Mouse (Mus musculus) heart, postnatal 0 days (tissue): Measurements from ENCODE around the gene Arhgef11. TPM values are rescaled to one million over a fixed set of nuclear protein-coding genes. Genes with fewer than 3 reads are reported as not detected.
A peak's percentile ranks its signal among the peaks of the same experiment; 100 is the strongest.

ENCODE experiments used
- ATAC-seq: fragments of 200-750 bp; cut with Nextera tagmentation; 2 replicates; pipeline ENCODE4 v1.8.0; 2017; ENCODE audit warnings: low read depth, moderate number of reproducible peaks, moderate library complexity; ENCODE audit not compliant: insufficient read depth
- DNase-seq: peaks from one replicate; pipeline ENCODE4 v3.0.0-alpha.2; 2016; ENCODE audit warnings: low spot score
- H3K27ac ChIP-seq: fragments of 300-500 bp; sonication (generic); 2 replicates; pipeline ENCODE4 v1.5.1; 2014; ENCODE audit warnings: low read depth, mild to moderate bottlenecking
- H3K27me3 ChIP-seq: fragments of 300-500 bp; sonication (generic); 2 replicates; pipeline ENCODE4 v1.6.1; 2014; ENCODE audit warnings: low read length, mixed read lengths; ENCODE audit not compliant: control insufficient read depth, insufficient read depth
- H3K36me3 ChIP-seq: fragments of 300-500 bp; sonication (generic); replicated peaks from 2 replicates; pipeline ENCODE4 v1.6.1; 2014; ENCODE audit warnings: low read length, mixed read lengths; ENCODE audit not compliant: control insufficient read depth, insufficient read depth
- H3K4me1 ChIP-seq: fragments of 300-500 bp; sonication (generic); 2 replicates; pipeline ENCODE4 v1.6.1; 2014; ENCODE audit warnings: antibody characterized with exemption; ENCODE audit not compliant: control insufficient read depth, insufficient read depth
- H3K4me2 ChIP-seq: fragments of 300-500 bp; sonication (generic); 2 replicates; pipeline ENCODE4 v1.6.1; 2014; ENCODE audit warnings: low read depth, mild to moderate bottlenecking, low read length, moderate library complexity
- H3K4me3 ChIP-seq: fragments of 300-500 bp; sonication (generic); 2 replicates; pipeline ENCODE4 v1.5.1; 2014; ENCODE audit warnings: low read depth, low read length
- H3K9ac ChIP-seq: fragments of 300-500 bp; sonication (generic); replicated peaks from 2 replicates; pipeline ENCODE4 v1.6.1; 2014; ENCODE audit warnings: low read depth, low read length, mixed read lengths
- H3K9me3 ChIP-seq: fragments of 300-500 bp; sonication (generic); replicated peaks from 2 replicates; pipeline ENCODE4 v1.6.1; 2016; ENCODE audit warnings: low read length; ENCODE audit not compliant: control insufficient read depth
- CTCF ChIP-seq: IDR thresholded peaks from 2 replicates; pipeline ENCODE4 v1.5.1; 2016; ENCODE audit warnings: antibody characterized with exemption, control low read depth, low read depth
- EP300 ChIP-seq: IDR thresholded peaks from 2 replicates; pipeline ENCODE4 v1.6.1; 2016; ENCODE audit warnings: antibody characterized with exemption, low read depth
- WGBS: fragments of 180-500 bp; shearing (Covaris S2); extraction: QIAGEN DNeasy Blood & Tissue Kit; methylation state at CpG from one replicate; pipeline ENCODE4 v1.1.7; 2014; 5-methylcytosine and 5-hydroxymethylcytosine counted together
- polyA plus RNA-seq: library from polyadenylated mRNA; unstranded; fragments of >200 nt; fragmentation: Nextera tagmentation; extraction: Ambion mirVana; gene quantifications from 2 replicates; pipeline ENCODE4 v1.2.1, GENCODE M21; 2015
- total RNA-seq: library from RNA; depleted of rRNA; stranded (reverse); fragments of >200 nt; gene quantifications from 2 replicates; pipeline ENCODE4 v1.2.3, GENCODE M21; 2014; ENCODE audit warnings: low replicate concordance

The Arhgef11 gene
- total and polyA plus RNA-seq, 2 experiments from 2014 or later, result 5.3 to 29.9 TPM

- 75% methylated on average over 3 of the region's 3 CpGs for WGBS
- DNase-seq (no peak), ATAC-seq (no peak)
- peak overlapping the region; percentile 57 for H3K4me2 ChIP-seq
- peak overlapping the region; percentile 87 for H3K27ac ChIP-seq
- H3K36me3 ChIP-seq, result no peaks in the 10 kb centered on the region
- no peak overlapping the region for H3K9ac ChIP-seq
- H3K27me3 ChIP-seq, result peaks cover 16% of the 10 kb centered on the region; the same call in 1 of the 2 replicates
- TF ChIP-seq EP300 (no peak), CTCF (no peak)
- no peak overlapping the region for H3K4me3 ChIP-seq
- H3K4me1 ChIP-seq, result peaks cover 21% of the 10 kb centered on the region
- no peaks in the 10 kb centered on the region for H3K9me3 ChIP-seq
Observed at GRCm38 (mm10) chr3:87766284-87766667, 148.9 kb downstream of the Arhgef11 start.

DNA sequence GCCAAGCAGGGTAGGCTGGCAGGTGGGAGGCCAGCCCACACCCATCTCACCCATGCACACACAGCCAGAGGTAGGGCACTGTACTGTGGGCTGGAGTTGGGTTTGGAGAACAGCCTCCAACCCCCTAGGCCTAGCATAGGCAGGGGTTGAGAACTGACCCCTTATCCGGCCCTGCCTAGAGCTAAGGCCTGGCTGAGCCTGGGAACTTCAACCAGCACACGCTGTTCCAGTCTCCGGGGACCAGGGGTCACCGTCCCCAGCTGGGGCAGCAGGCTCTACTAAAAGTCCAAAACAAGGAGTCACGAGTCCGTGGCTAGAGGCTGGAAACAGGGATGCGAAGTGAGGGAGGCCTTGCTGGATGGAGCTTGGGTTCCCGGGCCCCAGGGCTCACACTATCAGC lies 150.4 kb downstream of the Arhgef11 start:
- DNase-seq, result no peak
- Histone ChIP-seq H3K9ac (peak overlapping the region; percentile 52), H3K36me3 (no peaks in the 10 kb centered on the region), H3K4me2 (peak overlapping the region; percentile 61), H3K9me3 (no peaks in the 10 kb centered on the region), H3K27ac (peak overlapping the region; percentile 87), H3K27me3 (peaks cover 25% of the 10 kb centered on the region), H3K4me1 (peaks cover 21% of the 10 kb centered on the region), H3K4me3 (peak overlapping the region; percentile 45)
- TF ChIP-seq CTCF, result no peak
- TF ChIP-seq EP300, result no peak
- WGBS, result 54% methylated on average over 8 of the region's 8 CpGs
- ATAC-seq, result no peak

DNA sequence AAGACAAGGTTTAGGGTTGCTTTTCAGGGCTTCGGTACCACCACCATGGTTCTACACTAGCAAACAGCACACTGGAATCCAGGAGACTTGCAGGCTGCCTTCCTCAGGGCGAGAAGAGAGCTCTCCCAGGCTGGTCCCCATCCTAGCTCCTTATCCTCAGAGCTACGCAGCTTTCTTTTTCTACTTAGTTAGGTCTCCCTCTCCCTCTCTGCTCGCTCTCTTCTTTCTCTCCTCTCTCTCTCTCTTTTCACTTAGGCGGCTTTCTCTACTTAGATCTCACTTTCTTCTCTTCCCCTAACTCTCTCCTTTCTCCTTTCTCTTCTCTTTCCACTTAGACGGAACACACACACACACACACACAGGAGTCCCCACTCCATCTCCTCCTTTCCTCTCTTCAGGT lies 151.1 kb downstream of the Arhgef11 start:
- Histone ChIP-seq H3K4me1 (peaks cover 18% of the 10 kb centered on the region), H3K9me3 (no peaks in the 10 kb centered on the region), H3K27ac (peak overlapping the region; percentile 87), H3K36me3 (no peaks in the 10 kb centered on the region), H3K27me3 (peaks cover 27% of the 10 kb centered on the region), H3K4me2 (peak overlapping the region; percentile 61), H3K9ac (peak overlapping the region; percentile 52), H3K4me3 (peak overlapping the region; percentile 45)
- 37% methylated on average over 6 of the region's 6 CpGs for WGBS
- ATAC-seq (no peak), DNase-seq (no peak)
- TF ChIP-seq EP300, result no peak
- TF ChIP-seq CTCF, result no peak

DNA sequence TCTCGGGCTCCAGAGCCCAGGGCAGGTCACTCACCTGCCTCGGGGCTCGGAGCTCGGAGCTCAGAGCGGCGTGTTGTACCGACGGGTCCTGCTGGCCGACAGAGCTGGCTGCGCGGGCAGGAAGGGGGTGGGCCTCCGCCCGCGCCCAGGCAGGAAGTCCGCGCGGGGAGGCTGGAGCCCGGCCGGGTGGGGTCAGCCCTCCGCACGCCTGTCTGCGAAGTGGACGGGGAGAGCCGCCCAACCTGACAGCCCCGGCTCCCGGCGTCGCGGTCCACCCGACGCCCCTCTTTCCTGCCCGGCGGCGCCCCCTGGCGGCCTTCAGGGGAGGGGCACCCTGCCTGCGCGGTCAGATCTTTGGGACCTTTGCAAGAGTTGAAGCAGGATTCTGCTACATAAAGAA lies 151.5 kb downstream of the Arhgef11 start:
- TF ChIP-seq CTCF, result peak; percentile 78
- 0 out of 2 replicates have a peak, but pooled peaks have one; percentile 18 for TF ChIP-seq EP300
- DNase-seq (peak; percentile 75), ATAC-seq (peak; percentile 81)
- Histone ChIP-seq H3K36me3 (no peaks in the 10 kb centered on the region), H3K9me3 (no peaks in the 10 kb centered on the region), H3K4me1 (peaks cover 14% of the 10 kb centered on the region), H3K4me2 (peak overlapping the region; percentile 61), H3K4me3 (peak overlapping the region; percentile 45), H3K27me3 (peaks cover 27% of the 10 kb centered on the region), H3K27ac (peak overlapping the region; percentile 87), H3K9ac (peak overlapping the region; percentile 52)
- WGBS, result 2% methylated on average over 36 of the region's 37 CpGs

GRCm38 (mm10) chr3:87769506-87769905 lies 152.1 kb downstream of the Arhgef11 start:
- no peak for TF ChIP-seq CTCF
- no peak for TF ChIP-seq EP300
- ATAC-seq (no peak), DNase-seq (no peak)
- H3K9me3 ChIP-seq, result no peaks in the 10 kb centered on the region
- H3K27ac ChIP-seq, result no peak overlapping the region
- H3K4me1 ChIP-seq, result peaks cover 9% of the 10 kb centered on the region; the same call in 1 of the 2 replicates
- peak overlapping the region; percentile 61; the same call in 1 of the 2 replicates for H3K4me2 ChIP-seq
- peak overlapping the region; percentile 45; the same call in 1 of the 2 replicates for H3K4me3 ChIP-seq
- 69% methylated on average over 8 of the region's 8 CpGs for WGBS
- no peaks in the 10 kb centered on the region for H3K36me3 ChIP-seq
- no peak overlapping the region for H3K9ac ChIP-seq
- peaks cover 27% of the 10 kb centered on the region for H3K27me3 ChIP-seq

DNA sequence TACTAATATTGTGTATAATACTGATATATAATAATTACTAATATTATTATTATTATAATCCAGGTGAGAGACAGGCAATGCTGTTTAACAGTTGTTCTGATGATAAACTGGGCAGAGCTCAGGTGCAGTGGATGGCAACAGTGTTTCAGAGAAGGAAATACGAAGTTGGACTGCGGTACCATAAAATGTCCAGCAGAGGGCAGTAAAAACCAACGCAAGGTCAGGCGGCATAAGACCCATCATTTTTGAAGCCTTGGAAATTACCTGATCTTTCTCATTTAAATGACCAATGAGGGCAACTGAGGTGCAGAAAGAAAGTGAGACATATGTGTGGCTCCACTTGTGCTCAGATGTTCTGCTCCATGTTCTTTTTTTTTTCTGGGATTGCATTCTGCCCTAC lies 152.9 kb downstream of the Arhgef11 start:
- Histone ChIP-seq H3K9ac (no peak overlapping the region), H3K27ac (no peak overlapping the region), H3K36me3 (no peaks in the 10 kb centered on the region), H3K4me2 (no peak overlapping the region), H3K4me3 (no peak overlapping the region), H3K27me3 (peaks cover 30% of the 10 kb centered on the region), H3K4me1 (peaks cover under 1% of the 10 kb centered on the region; the same call in 1 of the 2 replicates), H3K9me3 (no peaks in the 10 kb centered on the region)
- peak; percentile 69 for DNase-seq
- ATAC-seq, result no peak
- TF ChIP-seq EP300, result no peak
- TF ChIP-seq CTCF, result peak; percentile 87
- 1% methylated on average over 4 of the region's 4 CpGs for WGBS
